Mouse (Mus musculus): Measurements from ENCODE around the gene 1700092M07Rik. TPM values are rescaled to one million over a fixed set of nuclear protein-coding genes. Genes with fewer than 3 reads are reported as not detected.
A peak's percentile ranks its signal among the peaks of the same experiment; 100 is the strongest.
"Not testable (repeated sequence)": the region's sequence is repeated elsewhere in the genome, so short reads cannot be mapped to it uniquely, and the experiment has no call there.

Gene 1700092M07Rik
- polyA plus RNA-seq, 1 experiment from 2014 or later = 1.3 TPM

DNA sequence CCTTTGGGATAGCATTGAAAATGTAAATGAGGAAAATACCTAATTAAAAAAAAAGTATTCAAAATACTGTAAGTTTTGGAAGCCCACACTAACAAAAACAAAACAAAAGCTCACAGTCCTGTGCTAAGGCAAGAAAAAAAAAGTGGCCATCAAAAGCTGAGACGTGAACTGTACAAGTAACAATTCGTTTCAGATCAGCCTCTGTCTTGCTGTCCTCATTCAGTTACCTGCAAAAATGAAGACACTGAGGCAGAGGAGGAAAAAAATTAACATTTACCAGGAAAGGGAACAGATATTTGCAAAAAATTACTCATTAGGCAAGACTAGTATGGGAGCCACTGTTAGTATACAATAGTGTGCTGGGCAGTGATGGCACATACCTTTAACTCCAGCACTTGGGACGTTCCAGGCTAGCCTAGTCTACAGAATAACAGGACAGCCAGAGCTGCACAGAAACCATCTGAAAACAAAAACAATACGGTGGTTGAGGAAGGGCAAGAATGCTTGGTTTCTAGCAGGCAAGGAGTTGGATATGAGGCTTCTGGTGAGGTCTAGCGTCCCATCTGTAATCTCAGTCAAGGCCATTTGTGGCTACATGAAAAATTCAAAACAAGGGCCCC, 12.9 kb upstream of the 1700092M07Rik start:
- H3K27me3 ChIP-seq = peaks cover under 1% of the 10 kb centered on the region; the same call in 1 of the 2 replicates
- no peak overlapping the region for H3K4me2 ChIP-seq
- no peak overlapping the region for H3K9ac ChIP-seq
- ATAC-seq (ENCODE audit: low read depth) = no peak
- no peak for DNase-seq
- no peaks in the 10 kb centered on the region for H3K9me3 ChIP-seq (replicated peaks)
- peaks cover 27% of the 10 kb centered on the region for H3K4me1 ChIP-seq (replicated peaks)
- H3K36me3 ChIP-seq = peaks cover 32% of the 10 kb centered on the region
- no peak overlapping the region for H3K4me3 ChIP-seq (replicated peaks)
- peak overlapping the region; percentile 44; the same call in 1 of the 2 replicates for H3K27ac ChIP-seq
- 8% methylated on average over 5 of the region's 5 CpGs for whole genome bisulfite sequencing (ENCODE audit: insufficient replicate concordance)

DNA sequence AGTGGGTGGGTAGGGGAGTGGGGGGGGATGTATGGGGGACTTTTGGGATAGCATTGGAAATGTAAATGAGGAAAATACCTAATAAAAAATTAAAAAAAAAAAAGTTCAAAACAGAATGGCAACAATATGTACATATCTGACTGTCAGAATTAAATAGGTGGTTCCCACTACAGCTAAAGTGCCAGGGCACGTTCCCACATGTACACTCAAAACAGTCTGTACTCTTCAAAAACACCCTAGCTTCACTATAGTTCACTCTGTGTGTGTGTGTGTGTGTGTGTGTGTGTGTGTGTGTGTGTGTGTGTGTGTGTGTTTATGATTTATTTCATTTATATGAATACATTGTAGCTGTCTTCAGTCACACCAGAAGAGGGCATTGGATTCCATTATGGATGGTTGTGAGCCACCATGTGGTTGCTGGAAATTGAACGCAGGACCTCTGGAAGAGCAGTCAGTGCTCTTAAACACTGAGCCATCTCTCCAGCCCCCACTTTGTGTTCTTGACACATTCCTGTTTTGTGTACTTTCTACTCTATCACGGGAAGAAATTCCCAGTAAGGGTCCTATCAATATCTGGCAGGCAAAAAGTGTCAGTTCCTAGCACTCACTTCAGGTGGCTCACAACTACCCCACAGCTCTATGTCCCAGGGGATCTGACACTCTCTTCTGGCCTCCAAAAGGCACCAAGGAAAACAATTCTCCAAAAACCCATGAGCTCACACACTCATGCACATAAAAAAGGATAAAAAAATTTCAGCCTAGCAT, 12.0 kb upstream of the 1700092M07Rik start:
- Histone ChIP-seq H3K27ac (0 out of 2 replicates have a peak overlapping the region, but pooled peaks have one; percentile 18), H3K4me1 (replicated peaks) (peaks cover 27% of the 10 kb centered on the region), H3K36me3 (peaks cover 32% of the 10 kb centered on the region)
- not testable (repeated sequence) for H3K4me3 ChIP-seq (replicated peaks); H3K9ac ChIP-seq; H3K27me3 ChIP-seq; H3K4me2 ChIP-seq; DNase-seq; ATAC-seq (ENCODE audit: low read depth); H3K9me3 ChIP-seq (replicated peaks)
- 46% methylated on average over 3 of the region's 3 CpGs for WGBS (ENCODE audit: insufficient replicate concordance)

DNA sequence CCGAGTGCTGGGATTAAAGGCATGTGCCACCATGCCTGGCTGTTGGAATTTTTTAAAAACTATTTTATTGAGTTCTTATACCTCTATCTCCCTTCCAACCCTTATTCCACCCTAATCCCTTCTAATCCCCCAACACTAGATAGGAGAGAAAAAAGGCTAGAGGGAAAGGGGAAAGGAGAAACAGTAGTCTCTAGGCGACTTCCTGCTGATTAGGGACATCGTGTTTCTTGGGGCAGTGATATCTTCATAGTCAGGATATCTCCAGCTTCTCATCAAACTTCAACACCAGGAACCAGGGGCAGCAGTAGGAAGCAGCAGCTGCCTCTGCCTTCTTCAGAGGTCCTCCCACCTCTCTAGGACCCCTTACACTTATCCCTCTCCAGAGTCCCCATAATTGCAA, 6.2 kb upstream of the 1700092M07Rik start:
- peaks cover 3% of the 10 kb centered on the region; the same call in 1 of the 2 replicates for H3K27me3 ChIP-seq
- DNase-seq = no peak
- H3K9ac ChIP-seq = no peak overlapping the region; the same call in 1 of the 2 replicates
- peaks cover 24% of the 10 kb centered on the region for H3K36me3 ChIP-seq
- H3K27ac ChIP-seq = no peak overlapping the region
- no peaks in the 10 kb centered on the region for H3K9me3 ChIP-seq (replicated peaks)
- peaks cover 27% of the 10 kb centered on the region for H3K4me1 ChIP-seq (replicated peaks)
- ATAC-seq (ENCODE audit: low read depth) = no peak
- no peak overlapping the region for H3K4me3 ChIP-seq (replicated peaks)
- no peak overlapping the region for H3K4me2 ChIP-seq
- 33% methylated on average over 3 of the region's 3 CpGs for WGBS (ENCODE audit: insufficient replicate concordance)

DNA sequence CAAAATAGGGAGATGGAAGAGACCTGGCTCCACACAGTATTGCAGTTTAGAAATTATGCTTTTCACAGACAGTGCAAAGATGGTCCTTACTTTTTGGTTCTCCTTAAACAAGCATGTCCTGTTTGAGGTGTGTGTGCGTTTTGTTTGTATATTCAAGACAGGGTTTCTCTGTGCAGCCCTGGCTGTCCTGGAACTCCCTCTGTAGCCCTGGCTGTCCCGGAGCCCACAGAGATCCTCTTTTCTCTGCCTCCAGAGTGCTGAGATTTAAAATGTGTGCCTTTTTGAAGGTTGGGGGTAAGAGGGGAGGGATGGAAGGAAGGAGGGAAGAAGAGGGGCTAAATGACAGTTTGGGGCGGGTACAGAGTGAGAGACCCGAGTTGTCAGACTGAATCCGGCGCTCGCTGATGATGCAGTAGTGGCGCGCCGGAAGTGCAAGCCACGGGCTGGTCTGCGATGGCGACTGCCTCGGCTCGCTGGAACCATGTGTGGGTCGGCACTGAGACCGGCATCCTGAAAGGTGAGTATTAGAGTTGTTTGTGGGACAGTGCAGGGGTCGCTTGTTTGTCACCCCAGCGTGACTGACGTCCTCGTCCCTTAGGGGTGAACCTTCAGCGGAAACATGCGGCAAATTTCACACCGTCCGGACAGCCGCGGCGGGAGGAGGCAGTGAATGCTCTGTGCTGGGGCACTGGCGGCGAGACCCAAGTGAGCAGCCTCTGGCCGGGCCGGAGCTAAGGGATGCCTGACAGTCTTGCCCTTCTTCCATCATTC, 4.9 kb upstream of the 1700092M07Rik start, which contains the start of gene Wdr74:
Gene Wdr74 (plus strand): TSS at position 439 of the 771 bp plus-strand sequence.
- Histone ChIP-seq H3K9me3 (replicated peaks) (no peaks in the 10 kb centered on the region), H3K27ac (peak within 1 kb of the TSS; percentile 80), H3K4me3 (replicated peaks) (peak within 1 kb of the TSS; percentile 93), H3K4me1 (replicated peaks) (peaks cover 37% of the 10 kb centered on the region), H3K4me2 (peak within 1 kb of the TSS; percentile 92), H3K27me3 (peaks cover 3% of the 10 kb centered on the region; the same call in 1 of the 2 replicates), H3K9ac (peak within 1 kb of the TSS; percentile 85), H3K36me3 (peaks cover 36% of the 10 kb centered on the region)
- DNase-seq (peak; percentile 80), ATAC-seq (ENCODE audit: low read depth) (peak; percentile 88)
- WGBS (ENCODE audit: insufficient replicate concordance) = under 1% methylated on average over 32 of the region's 32 CpGs

DNA sequence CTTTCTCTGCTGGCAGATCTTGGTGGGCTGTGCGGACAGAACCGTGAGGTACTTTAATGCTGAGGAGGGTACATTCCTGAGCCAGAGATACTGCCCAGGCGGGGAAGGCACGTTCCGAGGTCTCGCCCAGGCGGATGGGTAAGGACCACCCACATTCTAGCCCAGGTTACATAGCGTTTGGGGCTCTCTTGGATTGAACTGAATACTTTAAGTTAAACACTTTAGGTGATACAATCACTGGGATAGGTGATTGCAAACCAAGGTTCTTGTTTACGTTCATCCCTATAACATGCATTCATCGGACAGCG, 4.4 kb upstream of the 1700092M07Rik start:
- peak; percentile 47 for ATAC-seq (ENCODE audit: low read depth)
- no peak for DNase-seq
- Histone ChIP-seq H3K27ac (peak overlapping the region; percentile 80), H3K9me3 (replicated peaks) (no peaks in the 10 kb centered on the region), H3K4me1 (replicated peaks) (peaks cover 43% of the 10 kb centered on the region), H3K4me2 (peak overlapping the region; percentile 92), H3K36me3 (peaks cover 40% of the 10 kb centered on the region), H3K27me3 (peaks cover 3% of the 10 kb centered on the region; the same call in 1 of the 2 replicates), H3K9ac (peak overlapping the region; percentile 85), H3K4me3 (replicated peaks) (peak overlapping the region; percentile 93)
- 1% methylated on average over 11 of the region's 11 CpGs for WGBS (ENCODE audit: insufficient replicate concordance)

DNA sequence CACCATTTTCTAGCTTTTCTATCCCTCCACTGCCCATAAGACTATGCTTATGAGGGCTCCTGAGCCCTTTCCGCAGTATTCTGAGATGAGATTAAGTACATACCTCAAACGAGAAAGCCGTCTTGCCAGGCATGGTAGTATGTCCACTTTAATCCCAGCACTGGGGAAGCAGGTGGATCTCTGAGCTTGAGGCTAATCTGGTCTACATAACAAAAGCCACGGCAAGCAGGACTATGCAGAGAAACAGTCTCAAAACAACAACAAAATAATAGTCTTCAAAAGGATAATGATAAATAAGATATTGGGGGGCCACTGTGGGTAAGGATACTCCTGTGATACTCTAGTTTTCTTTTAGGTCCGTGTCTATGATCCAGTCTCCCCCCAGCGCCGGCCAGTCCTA, 1.6 kb upstream of the 1700092M07Rik start:
- no peak overlapping the region for H3K4me2 ChIP-seq
- ATAC-seq (ENCODE audit: low read depth) = no peak
- 82% methylated on average over 7 of the region's 7 CpGs for WGBS (ENCODE audit: insufficient replicate concordance)

DNA sequence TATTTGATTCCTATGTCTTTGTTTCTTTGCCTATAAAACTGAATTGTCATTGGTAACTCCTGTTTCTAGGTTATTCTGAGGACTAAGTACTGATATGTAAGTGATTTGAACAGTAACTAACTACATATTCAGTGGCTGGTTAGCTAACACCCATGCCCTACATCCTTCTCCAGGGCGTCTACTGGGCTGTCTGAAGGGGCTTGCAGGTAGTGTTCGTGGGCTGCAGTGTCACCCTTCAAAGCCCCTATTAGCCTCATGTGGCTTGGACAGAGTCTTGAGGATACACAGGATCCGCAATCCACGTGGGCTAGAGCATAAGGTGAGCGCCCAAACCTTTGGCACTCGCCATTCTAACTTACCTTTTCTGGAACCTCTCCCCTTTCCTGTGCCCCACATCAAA, 872 bp upstream of the 1700092M07Rik start:
- H3K4me3 ChIP-seq (replicated peaks) = no peak overlapping the region
- H3K27me3 ChIP-seq = no peaks in the 10 kb centered on the region
- ATAC-seq (ENCODE audit: low read depth) (no peak), DNase-seq (no peak)
- peaks cover 57% of the 10 kb centered on the region for H3K4me1 ChIP-seq (replicated peaks)
- H3K4me2 ChIP-seq = no peak overlapping the region
- peaks cover 59% of the 10 kb centered on the region for H3K36me3 ChIP-seq
- H3K9ac ChIP-seq = no peak overlapping the region
- WGBS (ENCODE audit: insufficient replicate concordance) = 80% methylated on average over 6 of the region's 6 CpGs
- no peak overlapping the region for H3K27ac ChIP-seq
- no peaks in the 10 kb centered on the region for H3K9me3 ChIP-seq (replicated peaks)

More for the DNA sequence above, 1.6 kb upstream of the 1700092M07Rik start:
- Histone ChIP-seq H3K27ac (no peak overlapping the region), H3K4me3 (replicated peaks) (no peak overlapping the region), H3K36me3 (peaks cover 53% of the 10 kb centered on the region), H3K9me3 (replicated peaks) (no peaks in the 10 kb centered on the region), H3K4me1 (replicated peaks) (peaks cover 60% of the 10 kb centered on the region), H3K27me3 (no peaks in the 10 kb centered on the region), H3K9ac (no peak overlapping the region)
- no peak for DNase-seq

DNA sequence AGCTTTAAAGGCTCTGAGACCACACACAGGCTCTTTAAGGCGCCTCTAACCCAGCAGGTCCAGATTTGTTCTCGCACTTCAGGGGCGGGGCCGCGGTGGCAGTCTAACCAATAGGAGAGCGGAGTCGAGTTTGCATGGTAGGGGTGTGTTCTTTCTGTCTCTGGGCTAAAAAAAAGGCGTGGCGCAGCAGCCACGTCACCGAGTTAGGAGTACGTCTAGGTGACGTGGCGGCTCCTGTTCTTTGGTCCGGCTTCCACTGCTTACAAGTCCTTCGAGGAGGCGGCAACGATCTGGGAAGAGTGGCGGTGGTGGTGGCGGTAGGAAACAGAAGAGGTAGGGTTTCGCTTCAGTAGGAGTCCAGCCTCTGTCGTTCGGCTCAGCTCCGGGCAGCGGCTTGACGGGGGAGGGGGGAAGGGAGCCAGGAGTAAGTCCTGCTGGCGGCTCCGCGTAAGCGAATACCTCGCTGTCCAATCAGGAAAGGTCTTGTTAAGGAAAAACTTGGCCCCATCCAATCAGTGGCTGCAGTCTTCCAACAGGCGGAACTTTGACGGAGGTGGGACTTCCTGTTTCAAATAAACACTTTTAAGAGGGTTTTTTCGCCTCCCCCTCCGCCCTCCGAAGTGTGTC, 838 bp downstream of the 1700092M07Rik start, which contains the start of gene Stx5a:
Gene Stx5a (plus strand): TSS at position 171 of the 627 bp plus-strand sequence.
- peak within 1 kb of the TSS; percentile 84 for H3K9ac ChIP-seq
- H3K36me3 ChIP-seq = peaks cover 77% of the 10 kb centered on the region
- no peaks in the 10 kb centered on the region for H3K27me3 ChIP-seq
- DNase-seq (peak; percentile 95), ATAC-seq (ENCODE audit: low read depth) (peak; percentile 96)
- peak within 1 kb of the TSS; percentile 89 for H3K27ac ChIP-seq
- peak within 1 kb of the TSS; percentile 84 for H3K4me2 ChIP-seq
- peak within 1 kb of the TSS; percentile 72 for H3K4me3 ChIP-seq (replicated peaks)
- peaks cover 46% of the 10 kb centered on the region for H3K4me1 ChIP-seq (replicated peaks)
- H3K9me3 ChIP-seq (replicated peaks) = no peaks in the 10 kb centered on the region
- under 1% methylated on average over 36 of the region's 36 CpGs for WGBS (ENCODE audit: insufficient replicate concordance)

DNA sequence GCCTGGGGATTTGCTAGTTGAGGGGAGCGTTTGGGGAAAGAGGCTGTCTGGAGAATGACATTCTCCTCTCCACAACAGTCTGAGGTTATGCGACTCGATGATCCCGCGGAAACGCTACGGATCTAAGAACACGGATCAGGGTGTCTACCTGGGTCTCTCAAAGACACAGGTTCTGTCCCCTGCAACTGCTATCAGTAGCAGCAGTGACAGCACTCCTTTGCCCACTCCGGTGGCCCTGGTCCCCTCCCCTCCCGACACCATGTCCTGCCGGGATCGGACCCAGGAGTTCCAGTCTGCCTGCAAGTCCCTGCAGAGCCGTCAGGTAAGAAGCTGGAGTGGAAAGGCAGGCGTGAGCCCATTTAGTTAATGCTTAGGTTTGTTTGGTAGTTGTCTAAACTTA, 1.7 kb downstream of the 1700092M07Rik start:
- peak overlapping the region; percentile 72 for H3K4me3 ChIP-seq (replicated peaks)
- H3K4me1 ChIP-seq (replicated peaks) = peaks cover 39% of the 10 kb centered on the region
- peak overlapping the region; percentile 84 for H3K4me2 ChIP-seq
- peak overlapping the region; percentile 89 for H3K27ac ChIP-seq
- H3K9ac ChIP-seq = peak overlapping the region; percentile 84
- 8% methylated on average over 14 of the region's 14 CpGs for WGBS (ENCODE audit: insufficient replicate concordance)
- no peaks in the 10 kb centered on the region for H3K27me3 ChIP-seq
- ATAC-seq (ENCODE audit: low read depth) = no peak
- DNase-seq = no peak
- peaks cover 82% of the 10 kb centered on the region for H3K36me3 ChIP-seq
- H3K9me3 ChIP-seq (replicated peaks) = no peaks in the 10 kb centered on the region

DNA sequence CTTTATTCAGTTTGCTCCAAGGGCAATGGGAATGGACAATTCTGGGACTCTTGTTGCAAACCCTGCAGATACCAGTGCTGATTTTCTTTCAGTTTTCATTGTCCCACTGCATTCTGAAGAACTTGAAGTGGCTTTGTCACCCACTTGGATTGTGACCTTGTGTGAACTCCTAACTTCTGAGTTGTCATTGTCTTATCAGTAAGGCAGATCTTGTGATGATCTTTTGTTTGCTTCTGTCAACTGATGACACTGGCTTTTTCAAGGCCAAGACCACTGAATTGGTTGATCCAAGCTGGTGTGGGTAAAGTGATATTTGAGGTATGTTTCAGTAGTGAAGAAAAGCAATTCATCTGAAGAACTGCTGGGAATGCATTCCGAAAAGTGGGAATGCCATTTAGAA, 4.9 kb downstream of the 1700092M07Rik start:
- Histone ChIP-seq H3K27ac (no peak overlapping the region), H3K27me3 (no peaks in the 10 kb centered on the region), H3K4me3 (replicated peaks) (no peak overlapping the region), H3K4me1 (replicated peaks) (peaks cover 25% of the 10 kb centered on the region), H3K9ac (no peak overlapping the region; the same call in 1 of the 2 replicates), H3K9me3 (replicated peaks) (no peaks in the 10 kb centered on the region), H3K4me2 (no peak overlapping the region), H3K36me3 (peaks cover 82% of the 10 kb centered on the region)
- DNase-seq = no peak
- ATAC-seq (ENCODE audit: low read depth) = no peak
- WGBS (ENCODE audit: insufficient replicate concordance) = 81% methylated on average over 1 of the region's 1 CpGs

Data from liver, embryonic 13.5 days (tissue).